Mouse (Mus musculus): Measurements from ENCODE around the gene Chic2. TPM values are rescaled to one million over a fixed set of nuclear protein-coding genes. Genes with fewer than 3 reads are reported as not detected.

Gene Chic2
- polyA plus RNA-seq, 1 experiment: 31.6 TPM

DNA sequence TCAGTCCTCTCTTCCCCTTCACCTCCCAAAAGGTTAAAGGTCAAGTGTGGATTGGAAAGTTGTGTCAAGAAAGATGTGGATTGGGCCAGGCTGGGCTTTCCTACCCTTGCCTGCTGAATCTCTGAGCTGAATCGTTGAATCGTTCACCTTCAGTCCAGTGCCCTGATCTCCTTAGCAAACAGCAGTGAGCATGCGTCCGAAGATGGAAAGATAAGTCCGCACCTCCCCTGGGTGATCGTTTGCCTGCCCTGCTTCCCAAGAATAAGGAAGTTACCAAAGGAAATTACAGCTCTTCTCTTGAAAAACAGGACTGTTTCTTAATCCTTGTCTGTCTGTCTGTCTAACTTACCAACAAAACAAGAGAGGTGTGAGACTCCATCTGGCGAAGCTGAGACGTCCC, 96.1 kb downstream of the Chic2 start:
- DNase-seq (ENCODE audit: low read depth): no peak
- TF ChIP-seq CTCF (IDR thresholded peaks at IDR 0.05; ENCODE audit: borderline replicate concordance, extremely low read depth, insufficient read depth, insufficient read length) (no peak), POLR2A (IDR thresholded peaks at IDR 0.05; ENCODE audit: borderline replicate concordance, extremely low read depth, insufficient read depth, insufficient read length, poor library complexity, severe bottlenecking) (no peak)

Other genes starting within 250 kb of the Chic2 start
- 3.7 and 6.1 TPM in 2 replicates for gene Gsx2, start 30.8 kb upstream of the Chic2 start, polyA plus RNA-seq (2012; rRNA removed)
- gene Pdgfra, start 107.5 kb upstream of the Chic2 start, polyA plus RNA-seq (2012; rRNA removed): 7.2 and 16.3 TPM in 2 replicates